Mouse (Mus musculus) kidney, postnatal 0 days (tissue): Measurements from ENCODE around the gene Kif12. TPM values are rescaled to one million over a fixed set of nuclear protein-coding genes. Genes with fewer than 3 reads are reported as not detected.

Experiments used
- ATAC-seq: fragments of 200-750 bp; cut with Nextera tagmentation; replicated peaks from 2 replicates; pipeline ENCODE4 v1.8.0; 2017; ENCODE audit warnings: low read depth, moderate number of reproducible peaks, moderate TSS enrichment, moderate library complexity; ENCODE audit not compliant: low FRiP score
- DNase-seq: peaks from one replicate; pipeline ENCODE4 v3.0.0-alpha.2; 2016; ENCODE audit warnings: low spot score
- H3K27ac ChIP-seq: fragments of 300-500 bp; sonication (generic); 2 replicates; pipeline ENCODE4 v1.5.1; 2014; ENCODE audit warnings: mild to moderate bottlenecking
- H3K27me3 ChIP-seq: fragments of 300-500 bp; sonication (generic); 2 replicates; pipeline ENCODE4 v1.6.1; 2014; ENCODE audit warnings: low read length, mixed read lengths; ENCODE audit not compliant: insufficient read depth
- H3K36me3 ChIP-seq: fragments of 300-500 bp; sonication (generic); 2 replicates; pipeline ENCODE4 v1.6.1; 2014; ENCODE audit warnings: low read length, mixed read lengths; ENCODE audit not compliant: insufficient read depth
- H3K4me1 ChIP-seq: fragments of 300-500 bp; sonication (generic); replicated peaks from 2 replicates; pipeline ENCODE4 v1.6.1; 2014; ENCODE audit warnings: antibody characterized with exemption, low read length, mixed read lengths; ENCODE audit not compliant: insufficient read depth
- H3K4me2 ChIP-seq: fragments of 300-500 bp; sonication (generic); 2 replicates; pipeline ENCODE4 v1.6.1; 2014; ENCODE audit warnings: mild to moderate bottlenecking, low read length, moderate library complexity, mixed read lengths
- H3K4me3 ChIP-seq: fragments of 300-500 bp; sonication (generic); replicated peaks from 2 replicates; pipeline ENCODE4 v1.5.1; 2014; ENCODE audit warnings: low read depth, low read length
- H3K9ac ChIP-seq: fragments of 300-500 bp; sonication (generic); 2 replicates; pipeline ENCODE4 v1.6.1; 2014; ENCODE audit warnings: low read depth, low read length
- H3K9me3 ChIP-seq: fragments of 300-500 bp; sonication (generic); replicated peaks from 2 replicates; pipeline ENCODE4 v1.6.1; 2016; ENCODE audit warnings: low read length, inconsistent platforms, mixed read lengths
- CTCF ChIP-seq: IDR thresholded peaks from 2 replicates; pipeline ENCODE4 v1.5.1; 2016; ENCODE audit warnings: antibody characterized with exemption, low read depth, mild to moderate bottlenecking, moderate library complexity
- WGBS: fragments of 180-500 bp; shearing (Covaris S2); extraction: QIAGEN DNeasy Blood & Tissue Kit; methylation state at CpG from one replicate; pipeline ENCODE4 v1.1.7; 2014; 5-methylcytosine and 5-hydroxymethylcytosine counted together
- polyA plus RNA-seq: library from polyadenylated mRNA; unstranded; fragments of >200 nt; fragmentation: Nextera tagmentation; extraction: Ambion mirVana; gene quantifications from 2 replicates; pipeline ENCODE4 v1.2.1, GENCODE M21; 2015

Gene Kif12
- polyA plus RNA-seq, 1 experiment from 2014 or later = 98.4 TPM

DNA sequence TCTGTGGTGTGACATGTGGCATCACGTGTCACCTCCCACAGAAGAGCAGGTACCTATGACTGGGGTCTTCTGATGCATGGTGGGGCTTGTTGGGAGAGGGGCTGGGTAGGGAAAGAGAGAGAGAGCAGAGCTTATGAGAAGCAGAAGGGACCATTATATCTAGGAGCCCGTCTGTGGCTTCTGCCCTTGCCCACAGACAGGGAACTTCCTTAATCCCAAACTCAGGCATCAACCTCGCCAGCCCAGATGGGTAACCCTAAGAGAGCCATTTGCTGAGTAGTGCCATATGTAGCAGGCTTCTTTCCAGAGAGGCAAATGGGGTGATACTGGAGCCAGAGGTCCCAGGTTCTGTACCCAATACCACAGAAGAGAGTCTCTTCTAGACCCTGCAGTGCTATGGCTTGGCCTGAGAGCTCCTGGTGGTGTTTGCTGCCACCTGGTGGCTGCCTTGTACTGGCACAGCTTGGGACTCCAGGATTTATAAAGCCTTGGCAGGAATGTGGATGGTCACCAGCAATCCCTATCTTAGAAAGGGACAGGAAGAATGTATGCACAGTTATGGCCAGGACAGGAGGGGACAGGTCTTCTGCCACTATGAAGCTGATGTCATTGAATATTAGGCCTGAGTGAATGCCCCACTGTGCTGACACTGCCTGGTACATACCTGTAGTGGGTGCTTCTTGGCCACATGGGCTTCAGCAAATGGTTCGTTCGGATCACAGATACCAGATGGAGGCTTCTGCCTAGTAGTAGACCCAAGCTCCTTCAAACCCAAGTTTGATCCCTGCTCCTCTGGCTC lies 53.1 kb downstream of the Kif12 start:
- H3K9me3 ChIP-seq = no peaks in the 10 kb centered on the region
- no peaks in the 10 kb centered on the region for H3K27me3 ChIP-seq
- peak; percentile 94 for DNase-seq
- 87% methylated on average over 5 of the region's 5 CpGs for WGBS
- H3K27ac ChIP-seq = no peak overlapping the region
- H3K4me2 ChIP-seq = no peak overlapping the region
- peaks cover 30% of the 10 kb centered on the region; the same call in 1 of the 2 replicates for H3K36me3 ChIP-seq
- peak; percentile 100 for TF ChIP-seq CTCF
- peaks cover 4% of the 10 kb centered on the region; the same call in 1 of the 2 replicates for H3K4me1 ChIP-seq
- H3K4me3 ChIP-seq = no peak overlapping the region
- peak; percentile 82 for ATAC-seq
- H3K9ac ChIP-seq = no peak overlapping the region

Other genes starting within 250 kb of the Kif12 start
- gene Zfp618, start 206.6 kb downstream of the Kif12 start, polyA plus RNA-seq = 26.6 and 27.6 TPM in 2 replicates
- gene Ambp, start 17.3 kb downstream of the Kif12 start, polyA plus RNA-seq = 2.3 and 2.5 TPM in 2 replicates
- gene Col27a1, start 41.9 kb upstream of the Kif12 start, polyA plus RNA-seq = 5.7 and 6.4 TPM in 2 replicates
- gene Orm1, start 172.4 kb upstream of the Kif12 start, polyA plus RNA-seq = not detected in 2 replicates
- not detected in 2 replicates for gene Orm3, start 184.0 kb upstream of the Kif12 start, polyA plus RNA-seq
- gene Orm2, start 190.3 kb upstream of the Kif12 start, polyA plus RNA-seq = not detected in 2 replicates
- gene Akna, start 231.2 kb upstream of the Kif12 start, polyA plus RNA-seq = 2.9 and 3.3 TPM in 2 replicates